Mouse (Mus musculus) liver, adult 2 months (tissue): ENCODE measurements at regions not wholly inside any gene's neighbourhood (a gene's known extent, or its start where the extent isn't known, plus 50 kb on each side); places are given as distances from the start of the nearest gene placed in this dataset.

Experiments used
- DNase-seq: peaks from one replicate; pipeline ENCODE4 v3.0.0-alpha.2; 2011; ENCODE audit warnings: low read depth, low spot score; ENCODE audit errors: extremely low read depth
- H3K27ac ChIP-seq: fragments of 200-500 bp; replicated peaks from 2 replicates; pipeline ENCODE4 v1.5.1; 2012; ENCODE audit warnings: low read depth, mild to moderate bottlenecking, control low read depth, inconsistent platforms, low read length; ENCODE audit not compliant: insufficient read depth
- H3K27me3 ChIP-seq: fragments of 200-500 bp; 2 replicates; pipeline ENCODE4 v1.6.1; 2012; ENCODE audit warnings: mild to moderate bottlenecking, moderate library complexity, low read length, inconsistent platforms; ENCODE audit not compliant: control insufficient read depth, insufficient read depth
- H3K36me3 ChIP-seq: fragments of 200-500 bp; 2 replicates; pipeline ENCODE4 v1.6.1; 2012; ENCODE audit warnings: low read length, inconsistent platforms; ENCODE audit not compliant: control insufficient read depth, insufficient read depth
- H3K4me1 ChIP-seq: fragments of 200-500 bp; 2 replicates; pipeline ENCODE4 v1.6.1; 2011; ENCODE audit warnings: low read length; ENCODE audit not compliant: control insufficient read depth, insufficient read depth
- H3K4me3 ChIP-seq: fragments of 200-500 bp; 2 replicates; pipeline ENCODE4 v1.5.1; 2011; ENCODE audit warnings: low read depth, mild to moderate bottlenecking, control low read depth, low read length, moderate library complexity; ENCODE audit not compliant: insufficient read depth
- H3K79me2 ChIP-seq: fragments of 200-500 bp; 2 replicates; pipeline ENCODE4 v1.6.1; 2012; ENCODE audit warnings: inconsistent platforms, mild to moderate bottlenecking, low read length, moderate library complexity; ENCODE audit not compliant: control insufficient read depth, insufficient read depth
- H3K9ac ChIP-seq: fragments of 200-500 bp; 2 replicates; pipeline ENCODE4 v1.6.1; 2012; ENCODE audit warnings: low read depth, mild to moderate bottlenecking, control low read depth, inconsistent platforms, low read length
- CTCF ChIP-seq: fragments of 200-500 bp; IDR thresholded peaks from 2 replicates; pipeline ENCODE4 v1.5.1; 2011; ENCODE audit warnings: low read depth, low read length, control low read depth
- POLR2A ChIP-seq: fragments of 200-500 bp; IDR thresholded peaks from 2 replicates; pipeline ENCODE4 v1.6.1; 2011; ENCODE audit warnings: low read length, control low read depth; ENCODE audit not compliant: insufficient read depth; ENCODE audit errors: extremely low read depth
- WGBS: fragments of 180-500 bp; shearing (Covaris S2); methylation state at CpG from one replicate; pipeline ENCODE4 v1.1.7; 2018; 5-methylcytosine and 5-hydroxymethylcytosine counted together

DNA sequence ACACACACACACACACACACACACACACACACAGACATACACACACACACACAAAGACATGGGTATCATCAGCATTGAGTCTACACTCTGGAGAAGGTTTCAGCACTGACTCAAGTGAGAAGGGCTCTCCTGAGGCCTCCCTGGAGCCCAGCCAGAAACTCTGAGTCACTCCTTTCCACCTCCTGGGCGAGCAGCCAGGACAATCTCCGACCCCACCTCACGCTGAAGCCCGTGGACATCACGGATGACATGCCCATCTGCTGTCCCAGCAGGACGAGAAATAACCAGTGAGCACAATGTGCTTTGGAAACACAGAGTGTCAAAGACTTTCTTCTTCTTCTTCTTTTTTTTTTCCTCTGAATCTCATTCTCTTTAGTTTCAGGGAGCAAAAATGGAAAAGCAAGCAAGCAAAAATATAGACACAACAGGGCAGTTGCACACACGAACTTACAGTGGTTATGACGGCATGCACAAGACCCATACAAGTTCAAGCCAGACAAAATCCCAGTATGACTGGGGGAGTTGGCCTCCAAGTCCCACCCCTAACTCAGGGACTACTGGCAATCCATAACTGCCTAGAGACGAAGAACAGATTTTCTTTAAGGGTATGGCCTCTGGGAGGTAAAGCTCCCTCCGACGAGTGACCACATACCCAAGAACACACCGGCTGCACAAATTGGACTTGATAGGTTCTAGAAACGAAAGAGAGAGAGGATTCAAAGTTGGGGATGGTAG is 65.2 kb upstream of the Nr4a3 start:
- Histone ChIP-seq H3K27ac (no peak overlapping the region), H3K27me3 (no peaks in the 10 kb centered on the region; the same call in 1 of the 2 replicates), H3K9ac (no peak overlapping the region), H3K4me3 (no peak overlapping the region), H3K36me3 (no peaks in the 10 kb centered on the region), H3K79me2 (no peaks in the 10 kb centered on the region), H3K4me1 (no peaks in the 10 kb centered on the region)
- TF ChIP-seq POLR2A (no peak), CTCF (no peak)
- 67% methylated on average over 13 of the region's 13 CpGs for WGBS
- DNase-seq: no peak
